Mouse (Mus musculus): ENCODE measurements around the gene Ttc28. TPM values are rescaled to one million over a fixed set of nuclear protein-coding genes. Genes with fewer than 3 reads are reported as not detected.
"Not testable (repeated sequence)": the region's sequence is repeated elsewhere in the genome, so short reads cannot be mapped to it uniquely, and the experiment has no call there.

Gene Ttc28
- 5.5 and 5.7 TPM in 2 replicates for polyA plus RNA-seq (2014; fragmentation: Nextera tagmentation; extraction: Ambion mirVana)

GRCm38 (mm10) chr5:110879584-110880374, at the start of gene Ttc28:
TSS of gene Ttc28 (plus strand) at chr5:110879803.
- peak within 1 kb of the TSS; percentile 52 for H3K27ac ChIP-seq (ENCODE audit: low read depth, low read length)
- WGBS, result under 1% methylated on average over 94 of the region's 101 CpGs

GRCm38 (mm10) chr5:110831036-110831720, 48.4 kb upstream of the Ttc28 start:
- no peak for ATAC-seq (replicated peaks; ENCODE audit: low FRiP score)
- DNase-seq (ENCODE audit: low spot score), result no peak
- no peak overlapping the region for H3K9ac ChIP-seq (ENCODE audit: low read depth, low read length)
- H3K27ac ChIP-seq (ENCODE audit: low read depth, low read length), result no peak overlapping the region
- H3K27me3 ChIP-seq (replicated peaks; ENCODE audit: control insufficient read depth, insufficient read depth, low read length), result no peaks in the 10 kb centered on the region
- peaks cover 11% of the 10 kb centered on the region; the same call in 1 of the 2 replicates for H3K4me1 ChIP-seq (replicated peaks; ENCODE audit: control insufficient read depth, insufficient read depth, low read length)
- H3K4me3 ChIP-seq (ENCODE audit: low read depth, low read length), result no peak overlapping the region
- peaks cover 4% of the 10 kb centered on the region; the same call in 1 of the 2 replicates for H3K36me3 ChIP-seq (ENCODE audit: control insufficient read depth, insufficient read depth, low read length)
- no peaks in the 10 kb centered on the region for H3K9me3 ChIP-seq (ENCODE audit: control insufficient read depth, low read length)
- WGBS, result 92% methylated on average over 5 of the region's 5 CpGs
- no peak overlapping the region for H3K4me2 ChIP-seq

More at GRCm38 (mm10) chr5:110879584-110880374, at the start of gene Ttc28:
- Histone ChIP-seq H3K4me1 (replicated peaks; ENCODE audit: control insufficient read depth, insufficient read depth, low read length) (peaks cover 5% of the 10 kb centered on the region), H3K4me2 (peak within 1 kb of the TSS; percentile 96), H3K4me3 (ENCODE audit: low read depth, low read length) (peak within 1 kb of the TSS; percentile 86), H3K36me3 (ENCODE audit: control insufficient read depth, insufficient read depth, low read length) (0 out of 2 replicates have a peak, but pooled peaks cover 4% of the 10 kb centered on the region), H3K27me3 (replicated peaks; ENCODE audit: control insufficient read depth, insufficient read depth, low read length) (no peaks in the 10 kb centered on the region), H3K9me3 (ENCODE audit: control insufficient read depth, low read length) (no peaks in the 10 kb centered on the region), H3K9ac (ENCODE audit: low read depth, low read length) (peak within 1 kb of the TSS; percentile 87)
- DNase-seq (ENCODE audit: low spot score) (peak; percentile 83), ATAC-seq (replicated peaks; ENCODE audit: low FRiP score) (peak; percentile 86)

- Histone ChIP-seq H3K4me1 (replicated peaks; ENCODE audit: control insufficient read depth, insufficient read depth, low read length) (peaks cover 27% of the 10 kb centered on the region), H3K36me3 (ENCODE audit: control insufficient read depth, insufficient read depth, low read length) (peaks cover 4% of the 10 kb centered on the region; the same call in 1 of the 2 replicates), H3K4me2 (peak overlapping the region; percentile 52), H3K4me3 (ENCODE audit: low read depth, low read length) (peak overlapping the region; percentile 11; the same call in 1 of the 2 replicates), H3K27ac (ENCODE audit: low read depth, low read length) (peak overlapping the region; percentile 88), H3K9me3 (ENCODE audit: control insufficient read depth, low read length) (no peaks in the 10 kb centered on the region), H3K27me3 (replicated peaks; ENCODE audit: control insufficient read depth, insufficient read depth, low read length) (no peaks in the 10 kb centered on the region), H3K9ac (ENCODE audit: low read depth, low read length) (peak overlapping the region; percentile 43)
- WGBS, result 3% methylated on average over 3 of the region's 3 CpGs
- DNase-seq (ENCODE audit: low spot score) (peak; percentile 70), ATAC-seq (replicated peaks; ENCODE audit: low FRiP score) (peak; percentile 82)
Measured at GRCm38 (mm10) chr5:110835959-110836358, 43.6 kb upstream of the Ttc28 start.

GRCm38 (mm10) chr5:110838016-110838415, 41.6 kb upstream of the Ttc28 start:
- ATAC-seq (replicated peaks; ENCODE audit: low FRiP score); DNase-seq (ENCODE audit: low spot score); H3K9me3 ChIP-seq (ENCODE audit: control insufficient read depth, low read length); H3K9ac ChIP-seq (ENCODE audit: low read depth, low read length); H3K27me3 ChIP-seq (replicated peaks; ENCODE audit: control insufficient read depth, insufficient read depth, low read length): not testable (repeated sequence)
- Histone ChIP-seq H3K27ac (ENCODE audit: low read depth, low read length) (peak overlapping the region; percentile 88), H3K36me3 (ENCODE audit: control insufficient read depth, insufficient read depth, low read length) (peaks cover 10% of the 10 kb centered on the region), H3K4me3 (ENCODE audit: low read depth, low read length) (peak overlapping the region; percentile 87; the same call in 1 of the 2 replicates), H3K4me2 (peak overlapping the region; percentile 79), H3K4me1 (replicated peaks; ENCODE audit: control insufficient read depth, insufficient read depth, low read length) (peaks cover 37% of the 10 kb centered on the region)
- 47% methylated on average over 5 of the region's 5 CpGs for WGBS

- WGBS, result 4% methylated on average over 28 of the region's 28 CpGs
- Histone ChIP-seq H3K27ac (ENCODE audit: low read depth, low read length) (peak overlapping the region; percentile 88), H3K27me3 (replicated peaks; ENCODE audit: control insufficient read depth, insufficient read depth, low read length) (no peaks in the 10 kb centered on the region), H3K4me3 (ENCODE audit: low read depth, low read length) (peak overlapping the region; percentile 87), H3K9me3 (ENCODE audit: control insufficient read depth, low read length) (no peaks in the 10 kb centered on the region), H3K9ac (ENCODE audit: low read depth, low read length) (peak overlapping the region; percentile 91), H3K4me1 (replicated peaks; ENCODE audit: control insufficient read depth, insufficient read depth, low read length) (peaks cover 37% of the 10 kb centered on the region), H3K36me3 (ENCODE audit: control insufficient read depth, insufficient read depth, low read length) (peaks cover 12% of the 10 kb centered on the region), H3K4me2 (peak overlapping the region; percentile 79)
- ATAC-seq (replicated peaks; ENCODE audit: low FRiP score) (peak; percentile 16), DNase-seq (ENCODE audit: low spot score) (no peak)
Measured at GRCm38 (mm10) chr5:110839038-110839677, 40.4 kb upstream of the Ttc28 start.

- peak; percentile 87 for ATAC-seq (replicated peaks; ENCODE audit: low FRiP score)
- under 1% methylated on average over 41 of the region's 41 CpGs for WGBS
Measured at GRCm38 (mm10) chr5:110839678-110840365, 39.8 kb upstream of the Ttc28 start, which contains the start of the genes Hscb and Chek2. TSS of gene Hscb (minus strand) at chr5:110839777. TSS of gene Chek2 (plus strand) at chr5:110839979.

GRCm38 (mm10) chr5:110840465-110840864, 39.1 kb upstream of the Ttc28 start:
- H3K9ac ChIP-seq (ENCODE audit: low read depth, low read length), result peak overlapping the region; percentile 83
- peak overlapping the region; percentile 87 for H3K4me3 ChIP-seq (ENCODE audit: low read depth, low read length)
- 6% methylated on average over 4 of the region's 4 CpGs for WGBS
- no peaks in the 10 kb centered on the region for H3K9me3 ChIP-seq (ENCODE audit: control insufficient read depth, low read length)
- peak overlapping the region; percentile 79 for H3K4me2 ChIP-seq
- ATAC-seq (replicated peaks; ENCODE audit: low FRiP score), result no peak
- H3K27me3 ChIP-seq (replicated peaks; ENCODE audit: control insufficient read depth, insufficient read depth, low read length), result no peaks in the 10 kb centered on the region
- peak overlapping the region; percentile 79 for H3K27ac ChIP-seq (ENCODE audit: low read depth, low read length)
- no peak for DNase-seq (ENCODE audit: low spot score)
- H3K36me3 ChIP-seq (ENCODE audit: control insufficient read depth, insufficient read depth, low read length), result peaks cover 20% of the 10 kb centered on the region
- H3K4me1 ChIP-seq (replicated peaks; ENCODE audit: control insufficient read depth, insufficient read depth, low read length), result peaks cover 31% of the 10 kb centered on the region

More at GRCm38 (mm10) chr5:110839678-110840365, 39.8 kb upstream of the Ttc28 start, which contains the start of the genes Hscb and Chek2:
- Histone ChIP-seq H3K4me2 (peak within 1 kb of the TSS; percentile 79), H3K36me3 (ENCODE audit: control insufficient read depth, insufficient read depth, low read length) (peaks cover 13% of the 10 kb centered on the region), H3K4me1 (replicated peaks; ENCODE audit: control insufficient read depth, insufficient read depth, low read length) (peaks cover 35% of the 10 kb centered on the region), H3K27me3 (replicated peaks; ENCODE audit: control insufficient read depth, insufficient read depth, low read length) (no peaks in the 10 kb centered on the region), H3K9ac (ENCODE audit: low read depth, low read length) (peak within 1 kb of the TSS; percentile 91), H3K4me3 (ENCODE audit: low read depth, low read length) (peak within 1 kb of the TSS; percentile 87), H3K27ac (ENCODE audit: low read depth, low read length) (peak within 1 kb of the TSS; percentile 88), H3K9me3 (ENCODE audit: control insufficient read depth, low read length) (no peaks in the 10 kb centered on the region)
- DNase-seq (ENCODE audit: low spot score), result peak; percentile 90

All from liver, embryonic 11.5 days (tissue).